Mouse (Mus musculus): Measurements from ENCODE around the gene Olfr177.

Gene Olfr177

GRCm38 (mm10) chr16:58874668-58875067 lies at the start of gene Olfr177:
Gene Olfr177 (minus strand): TSS chr16:58874768.
- no peak for DNase-seq

GRCm38 (mm10) chr16:58891963-58892362 lies 17.4 kb upstream of the Olfr177 start, which contains the start of gene Olfr178:
Gene Olfr178 (minus strand): TSS chr16:58892063.
- no peak for DNase-seq

GRCm38 (mm10) chr16:58884416-58884815 lies 9.8 kb upstream of the Olfr177 start:
- DNase-seq = no peak

- DNase-seq = no peak
Measured at GRCm38 (mm10) chr16:58861479-58861878, 13.1 kb downstream of the Olfr177 start.

- no peak for DNase-seq
Measured at GRCm38 (mm10) chr16:58860032-58860737, 14.4 kb downstream of the Olfr177 start.

GRCm38 (mm10) chr16:58826732-58827319 lies 47.7 kb downstream of the Olfr177 start, which contains the start of gene Olfr175-ps1:
Gene Olfr175-ps1 (minus strand): TSS chr16:58826782.
- no peak for DNase-seq

Measured in kidney, postnatal 4 days (tissue).